Mouse (Mus musculus) ES-E14 (cell line): Measurements from ENCODE around the gene Gadl1. TPM values are rescaled to one million over a fixed set of nuclear protein-coding genes. Genes with fewer than 3 reads are reported as not detected.

Experiments
- DNase-seq: peaks from one replicate; pipeline ENCODE4 v3.0.0-alpha.2; 2013; ENCODE audit warnings: low read depth, low spot score
- H3K27ac ChIP-seq: 2 replicates; pipeline ENCODE4 v1.5.1; 2012; ENCODE audit warnings: low read depth, mild to moderate bottlenecking, low read length, moderate library complexity, mixed read lengths; ENCODE audit not compliant: poor library complexity, insufficient read depth, severe bottlenecking
- H3K36me3 ChIP-seq: 2 replicates; pipeline ENCODE4 v1.6.1; 2012; ENCODE audit warnings: mild to moderate bottlenecking, low read length, moderate library complexity, mixed read lengths; ENCODE audit not compliant: control insufficient read depth, poor library complexity, insufficient read depth, severe bottlenecking
- H3K4me1 ChIP-seq, 2 experiments: fragments of 150-350 bp in 1 of 2; sonication (generic) in 1 of 2; 2 replicates each; pipeline ENCODE4 v1.6.1; 2012; ENCODE audit warnings: low read length in 2 of 2, mild to moderate bottlenecking in 1 of 2, mixed read lengths in 1 of 2; ENCODE audit not compliant: control insufficient read depth in 2 of 2, insufficient read depth in 2 of 2, poor library complexity in 1 of 2
- H3K4me3 ChIP-seq, 2 experiments: fragments of 150-350 bp in 1 of 2; sonication (generic) in 1 of 2; 2 replicates each; pipeline ENCODE4 v1.5.1; 2012; ENCODE audit warnings: low read length in 2 of 2, low read depth in 1 of 2, mild to moderate bottlenecking in 1 of 2, mixed read lengths in 1 of 2; ENCODE audit not compliant: insufficient read depth in 1 of 2, poor library complexity in 1 of 2, severe bottlenecking in 1 of 2
- H3K9ac ChIP-seq: 2 replicates; pipeline ENCODE4 v1.6.1; 2012; ENCODE audit warnings: low read depth, mild to moderate bottlenecking, low read length, mixed read lengths; ENCODE audit not compliant: poor library complexity, insufficient read depth, severe bottlenecking
- H3K9me3 ChIP-seq: fragments of 150-350 bp; sonication (generic); 2 replicates; pipeline ENCODE4 v1.6.1; 2012; ENCODE audit warnings: low read depth, mild to moderate bottlenecking, low read length; ENCODE audit not compliant: control insufficient read depth, insufficient read depth
- CHD2 ChIP-seq: IDR thresholded peaks from 2 replicates; pipeline ENCODE4 v1.6.1; 2014; ENCODE audit warnings: mild to moderate bottlenecking, low read depth, low read length, inconsistent platforms
- HCFC1 ChIP-seq: IDR thresholded peaks from 2 replicates; pipeline ENCODE4 v1.6.1; 2012; ENCODE audit warnings: low read length, inconsistent platforms, borderline replicate concordance; ENCODE audit not compliant: insufficient read depth
- MAFK ChIP-seq: IDR thresholded peaks from 2 replicates; pipeline ENCODE4 v1.6.1; 2014; ENCODE audit warnings: mild to moderate bottlenecking, low read depth, low read length, inconsistent platforms; ENCODE audit not compliant: insufficient read depth
- ZC3H11A ChIP-seq: IDR thresholded peaks from 2 replicates; pipeline ENCODE4 v1.6.1; 2012; ENCODE audit warnings: low read depth, mild to moderate bottlenecking, inconsistent platforms, low read length, borderline replicate concordance
- ZNF384 ChIP-seq: IDR thresholded peaks from 2 replicates; pipeline ENCODE4 v1.6.1; 2012; ENCODE audit warnings: low read depth, low read length, inconsistent platforms
- in situ Hi-C, 2 experiments: fragments of 600-800 bp; cut with MboI; formaldehyde crosslinking; loops; one replicate each; pipeline ENCODE4 v1.15.1; 2025; ENCODE audit warnings: low sequenced_read_pairs in 2 of 2, inconsistent platforms in 1 of 2; ENCODE audit not compliant: unreplicated experiment in 2 of 2
- total RNA-seq: library from RNA; depleted of rRNA; stranded (reverse); fragments of 300-350 nt; gene quantifications from 2 replicates; pipeline ENCODE4 v1.2.3, GENCODE M21; 2012

Gadl1 gene
- total RNA-seq, 1 experiment, result not detected

GRCm38 (mm10) chr9:116017091-116017490 is 107.8 kb downstream of the Gadl1 start:
- Histone ChIP-seq H3K4me1 (no peaks in the 10 kb centered on the region), H3K27ac (no peak overlapping the region), H3K9me3 (no peaks in the 10 kb centered on the region), H3K4me3 (no peak overlapping the region), H3K36me3 (no peaks in the 10 kb centered on the region), H3K9ac (no peak overlapping the region)
- TF ChIP-seq HCFC1, result no peak
- TF ChIP-seq ZC3H11A, result no peak
- no peak for TF ChIP-seq MAFK
- TF ChIP-seq CHD2, result no peak
- no peak for TF ChIP-seq ZNF384
- no peak for DNase-seq
- in situ Hi-C loops, result no loop called here

- Histone ChIP-seq H3K9ac (no peak overlapping the region), H3K9me3 (no peaks in the 10 kb centered on the region), H3K27ac (no peak overlapping the region), H3K4me1 (no peaks in the 10 kb centered on the region), H3K4me3 (no peak overlapping the region), H3K36me3 (no peaks in the 10 kb centered on the region)
- in situ Hi-C loops, result no loop called here
- no peak for TF ChIP-seq ZNF384
- no peak for TF ChIP-seq ZC3H11A
- TF ChIP-seq MAFK, result no peak
- TF ChIP-seq CHD2, result no peak
- TF ChIP-seq HCFC1, result no peak
- DNase-seq, result no peak
These were observed 109.3 kb downstream of the Gadl1 start for GRCm38 (mm10) chr9:116018586-116018985.

- Histone ChIP-seq H3K4me3 (no peak overlapping the region), H3K9ac (no peak overlapping the region), H3K4me1 (no peaks in the 10 kb centered on the region), H3K36me3 (no peaks in the 10 kb centered on the region), H3K27ac (no peak overlapping the region), H3K9me3 (no peaks in the 10 kb centered on the region)
- TF ChIP-seq HCFC1 (no peak), ZNF384 (no peak), CHD2 (no peak), ZC3H11A (no peak), MAFK (no peak)
- in situ Hi-C loops, result no loop called here
- DNase-seq, result no peak
These were observed 116.1 kb downstream of the Gadl1 start for GRCm38 (mm10) chr9:116025371-116025770.

- Histone ChIP-seq H3K27ac (no peak overlapping the region), H3K4me1 (no peaks in the 10 kb centered on the region), H3K9ac (no peak overlapping the region), H3K4me3 (no peak overlapping the region), H3K36me3 (no peaks in the 10 kb centered on the region), H3K9me3 (no peaks in the 10 kb centered on the region)
- TF ChIP-seq HCFC1 (no peak), CHD2 (no peak), MAFK (no peak), ZC3H11A (no peak), ZNF384 (no peak)
- no peak for DNase-seq
- in situ Hi-C loops, result no loop called here
These were observed 119.8 kb downstream of the Gadl1 start for GRCm38 (mm10) chr9:116029076-116029475.

GRCm38 (mm10) chr9:116032711-116033110 is 123.5 kb downstream of the Gadl1 start:
- Histone ChIP-seq H3K4me1 (no peaks in the 10 kb centered on the region), H3K36me3 (no peaks in the 10 kb centered on the region), H3K27ac (no peak overlapping the region), H3K4me3 (no peak overlapping the region), H3K9me3 (no peaks in the 10 kb centered on the region), H3K9ac (no peak overlapping the region)
- in situ Hi-C loops, result no loop called here
- peak; percentile 22 for DNase-seq
- TF ChIP-seq ZNF384, result no peak
- no peak for TF ChIP-seq CHD2
- TF ChIP-seq ZC3H11A, result no peak
- no peak for TF ChIP-seq MAFK
- TF ChIP-seq HCFC1, result no peak
